Mouse (Mus musculus) kidney, embryonic 15.5 days (tissue): Measurements from ENCODE around the gene Ugt3a1. TPM values are rescaled to one million over a fixed set of nuclear protein-coding genes. Genes with fewer than 3 reads are reported as not detected.

Experiments
- ATAC-seq: fragments of 200-750 bp; cut with Nextera tagmentation; replicated peaks from 2 replicates; pipeline ENCODE4 v1.8.0; 2017; ENCODE audit warnings: moderate TSS enrichment; ENCODE audit not compliant: low FRiP score
- H3K27ac ChIP-seq: fragments of 300-500 bp; sonication (generic); 2 replicates; pipeline ENCODE4 v1.5.1; 2015; ENCODE audit warnings: mild to moderate bottlenecking, inconsistent platforms
- H3K27me3 ChIP-seq: fragments of 300-500 bp; sonication (generic); 2 replicates; pipeline ENCODE4 v1.6.1; 2015; ENCODE audit warnings: inconsistent platforms
- H3K36me3 ChIP-seq: fragments of 300-500 bp; sonication (generic); 2 replicates; pipeline ENCODE4 v1.6.1; 2015; ENCODE audit warnings: inconsistent platforms
- H3K4me1 ChIP-seq: fragments of 300-500 bp; sonication (generic); 2 replicates; pipeline ENCODE4 v1.6.1; 2015; ENCODE audit warnings: inconsistent platforms
- H3K4me2 ChIP-seq: fragments of 300-500 bp; sonication (generic); 2 replicates; pipeline ENCODE4 v1.6.1; 2015; ENCODE audit warnings: moderate library complexity, mild to moderate bottlenecking, inconsistent platforms
- H3K4me3 ChIP-seq: fragments of 300-500 bp; sonication (generic); replicated peaks from 2 replicates; pipeline ENCODE4 v1.5.1; 2015; ENCODE audit warnings: mild to moderate bottlenecking, inconsistent platforms
- H3K9ac ChIP-seq: fragments of 300-500 bp; sonication (generic); 2 replicates; pipeline ENCODE4 v1.6.1; 2015; ENCODE audit warnings: mild to moderate bottlenecking, inconsistent platforms
- H3K9me3 ChIP-seq: fragments of 300-500 bp; sonication (generic); replicated peaks from 2 replicates; pipeline ENCODE4 v1.6.1; 2016; ENCODE audit warnings: inconsistent platforms
- WGBS: fragments of 180-500 bp; shearing (Covaris S2); methylation state at CpG from one replicate; pipeline ENCODE4 v1.1.7; 2015; ENCODE audit warnings: mixed read lengths; 5-methylcytosine and 5-hydroxymethylcytosine counted together
- polyA plus RNA-seq: library from polyadenylated mRNA; unstranded; fragments of >200 nt; fragmentation: Nextera tagmentation; extraction: Ambion mirVana; gene quantifications from 2 replicates; pipeline ENCODE4 v1.2.1, GENCODE M21; 2015

The Ugt3a1 gene
- polyA plus RNA-seq, 1 experiment from 2014 or later, result 0.13 TPM

DNA sequence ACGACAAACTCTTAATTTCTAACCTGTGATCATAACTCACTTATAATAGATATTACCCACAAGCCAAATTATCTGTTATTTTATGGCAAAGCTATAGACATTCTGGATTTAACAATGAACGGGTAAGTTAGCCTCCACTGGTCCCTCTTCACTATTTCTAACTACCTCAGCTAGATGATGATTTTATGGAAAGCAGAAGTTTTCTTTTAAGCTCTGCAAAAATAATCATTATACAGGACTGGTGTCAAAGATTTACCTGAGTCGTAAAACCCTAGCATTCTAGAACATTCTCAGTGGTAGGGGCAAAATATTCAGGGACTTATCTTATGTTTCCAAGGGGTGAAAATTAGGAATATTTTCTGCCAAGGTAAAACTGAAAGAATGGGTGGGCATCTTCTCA lies 59.9 kb downstream of the Ugt3a1 start:
- Histone ChIP-seq H3K9me3 (no peaks in the 10 kb centered on the region), H3K4me2 (no peak overlapping the region), H3K27me3 (no peaks in the 10 kb centered on the region), H3K36me3 (no peaks in the 10 kb centered on the region), H3K27ac (no peak overlapping the region), H3K4me3 (no peak overlapping the region), H3K9ac (no peak overlapping the region), H3K4me1 (no peaks in the 10 kb centered on the region)
- ATAC-seq, result no peak
- WGBS, result 84% methylated on average over 3 of the region's 3 CpGs

- Histone ChIP-seq H3K27ac (no peak overlapping the region), H3K27me3 (no peaks in the 10 kb centered on the region), H3K4me3 (no peak overlapping the region), H3K4me1 (no peaks in the 10 kb centered on the region), H3K36me3 (no peaks in the 10 kb centered on the region), H3K9ac (no peak overlapping the region), H3K9me3 (no peaks in the 10 kb centered on the region), H3K4me2 (no peak overlapping the region)
- WGBS, result 75% methylated on average over 3 of the region's 3 CpGs
- no peak for ATAC-seq
Measured at GRCm38 (mm10) chr15:9337021-9337420, 60.3 kb downstream of the Ugt3a1 start.

DNA sequence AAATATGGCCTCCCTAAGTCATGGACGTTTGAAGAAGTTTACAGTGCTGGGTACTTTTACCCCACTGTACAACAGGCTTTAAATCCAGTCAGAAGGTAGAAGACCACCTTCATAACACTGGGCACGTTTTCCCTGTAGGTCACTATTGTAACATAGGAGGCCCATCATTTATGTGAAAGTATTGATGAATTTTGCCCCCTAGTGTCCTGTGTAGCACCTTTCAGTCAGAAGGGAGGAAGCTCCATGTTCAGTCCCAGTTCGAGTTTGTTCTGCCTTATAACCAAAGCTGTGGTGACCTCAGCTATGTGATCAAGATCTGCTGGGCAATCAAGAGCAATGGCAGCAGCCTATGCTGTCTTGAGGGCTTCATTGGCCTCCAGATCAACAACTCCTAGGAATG lies 72.1 kb downstream of the Ugt3a1 start:
- H3K9me3 ChIP-seq, result no peaks in the 10 kb centered on the region
- no peaks in the 10 kb centered on the region for H3K4me1 ChIP-seq
- ATAC-seq, result no peak
- 49% methylated on average over 3 of the region's 3 CpGs for WGBS
- H3K9ac ChIP-seq, result no peak overlapping the region
- H3K27ac ChIP-seq, result no peak overlapping the region
- H3K4me3 ChIP-seq, result no peak overlapping the region
- no peaks in the 10 kb centered on the region for H3K27me3 ChIP-seq
- no peaks in the 10 kb centered on the region for H3K36me3 ChIP-seq
- no peak overlapping the region for H3K4me2 ChIP-seq

GRCm38 (mm10) chr15:9362801-9363200 lies 86.1 kb downstream of the Ugt3a1 start:
- ATAC-seq, result no peak
- Histone ChIP-seq H3K4me2 (no peak overlapping the region), H3K36me3 (no peaks in the 10 kb centered on the region), H3K27me3 (no peaks in the 10 kb centered on the region), H3K9me3 (no peaks in the 10 kb centered on the region), H3K27ac (no peak overlapping the region), H3K4me1 (no peaks in the 10 kb centered on the region), H3K9ac (no peak overlapping the region), H3K4me3 (no peak overlapping the region)
- 59% methylated on average over 2 of the region's 2 CpGs for WGBS

Other genes starting within 250 kb of the Ugt3a1 start
- gene Nadk2, start 205.6 kb upstream of the Ugt3a1 start, polyA plus RNA-seq, result 27.0 and 27.3 TPM in 2 replicates
- 3.6 and 3.7 TPM in 2 replicates for gene Lmbrd2, start 136.3 kb upstream of the Ugt3a1 start, polyA plus RNA-seq
- 81.1 and 81.9 TPM in 2 replicates for gene Skp2, start 121.5 kb upstream of the Ugt3a1 start, polyA plus RNA-seq
- 0.06 and 0.39 TPM in 2 replicates for gene Ugt3a2, start 58.7 kb downstream of the Ugt3a1 start, polyA plus RNA-seq
- 1.5 and 2.1 TPM in 2 replicates for gene Capsl, start 159.1 kb downstream of the Ugt3a1 start, polyA plus RNA-seq